Mouse (Mus musculus) testis, adult 2 months (tissue): Measurements from ENCODE around the gene Oas2. TPM values are rescaled to one million over a fixed set of nuclear protein-coding genes. Genes with fewer than 3 reads are reported as not detected.

ENCODE experiments used
- H3K27ac ChIP-seq: fragments of 200-500 bp; 2 replicates; pipeline ENCODE4 v1.5.1; 2012; ENCODE audit warnings: low read depth, low read length; ENCODE audit not compliant: control insufficient read depth, insufficient read depth
- H3K27me3 ChIP-seq: fragments of 200-500 bp; 2 replicates; pipeline ENCODE4 v1.6.1; 2012; ENCODE audit warnings: mild to moderate bottlenecking, low read length, moderate library complexity; ENCODE audit not compliant: control insufficient read depth, insufficient read depth
- H3K36me3 ChIP-seq: fragments of 200-500 bp; 2 replicates; pipeline ENCODE4 v1.6.1; 2012; ENCODE audit warnings: mild to moderate bottlenecking, low read length; ENCODE audit not compliant: control insufficient read depth, insufficient read depth
- H3K4me1 ChIP-seq: fragments of 200-500 bp; 2 replicates; pipeline ENCODE4 v1.6.1; 2012; ENCODE audit warnings: low read length; ENCODE audit not compliant: control insufficient read depth, insufficient read depth
- H3K4me3 ChIP-seq: fragments of 200-500 bp; 2 replicates; pipeline ENCODE4 v1.5.1; 2012; ENCODE audit warnings: low read depth, mild to moderate bottlenecking, low read length, moderate library complexity, mixed read lengths; ENCODE audit not compliant: control insufficient read depth
- CTCF ChIP-seq: fragments of 200-500 bp; IDR thresholded peaks from 2 replicates; pipeline ENCODE4 v1.5.1; 2012; ENCODE audit warnings: low read depth, mild to moderate bottlenecking, inconsistent platforms, low read length, moderate library complexity; ENCODE audit not compliant: control insufficient read depth, insufficient read depth, insufficient replicate concordance
- POLR2A ChIP-seq: fragments of 200-500 bp; IDR thresholded peaks from 2 replicates; pipeline ENCODE4 v1.6.1; 2012; ENCODE audit warnings: low read depth, mild to moderate bottlenecking, inconsistent platforms, low read length, moderate library complexity; ENCODE audit not compliant: control insufficient read depth
- polyA plus RNA-seq: library from polyadenylated mRNA; depleted of rRNA; stranded (reverse); fragments of >200 nt; gene quantifications from 2 replicates; pipeline ENCODE4 v1.2.3, GENCODE M21; 2012

Gene Oas2
- polyA plus RNA-seq, 1 experiment, result 0.36 TPM

DNA sequence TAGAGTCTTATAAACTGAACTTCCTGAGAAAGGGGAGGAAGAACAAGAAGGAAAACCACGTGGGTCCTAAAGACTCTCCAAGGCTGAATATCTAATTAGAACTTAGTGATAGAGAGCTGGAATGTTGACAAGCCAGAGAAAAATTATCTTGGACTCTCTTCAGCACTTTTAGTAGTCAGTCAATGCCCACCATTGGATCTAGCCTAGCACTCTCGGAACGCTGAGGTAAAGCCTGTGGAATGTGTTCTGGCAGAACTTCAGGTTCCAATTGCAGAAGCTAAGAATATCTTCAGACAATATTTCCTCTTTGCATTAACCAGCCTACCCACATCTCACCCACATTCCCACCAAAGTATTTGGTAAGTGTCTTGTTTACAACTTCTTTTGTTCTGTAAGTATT is 30.3 kb upstream of the Oas2 start:
- no peaks in the 10 kb centered on the region for H3K36me3 ChIP-seq
- H3K27ac ChIP-seq, result no peak overlapping the region
- no peak overlapping the region for H3K4me3 ChIP-seq
- no peak for TF ChIP-seq POLR2A
- no peak for TF ChIP-seq CTCF
- H3K27me3 ChIP-seq, result no peaks in the 10 kb centered on the region
- 0 out of 2 replicates have a peak, but pooled peaks cover 2% of the 10 kb centered on the region for H3K4me1 ChIP-seq

DNA sequence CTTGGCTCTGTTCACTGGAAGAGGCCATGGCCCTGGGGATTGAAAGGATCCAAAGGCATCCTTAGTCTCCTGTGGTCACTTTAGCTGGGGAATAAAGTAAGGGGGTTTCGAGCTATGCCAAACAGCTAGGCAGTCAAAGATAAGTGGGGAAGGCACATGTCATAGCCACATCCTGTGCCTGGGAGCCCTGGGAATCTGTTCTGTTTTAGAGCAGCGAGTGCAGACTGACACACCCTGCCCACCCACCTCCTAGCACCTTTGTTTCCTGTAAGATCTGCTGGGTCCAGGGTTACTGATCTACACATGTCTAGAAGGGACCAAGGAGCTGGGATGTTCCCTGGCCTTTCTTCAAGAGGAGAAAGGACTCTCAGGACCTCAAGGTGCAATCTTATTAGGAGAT is 29.3 kb upstream of the Oas2 start:
- no peak overlapping the region for H3K27ac ChIP-seq
- H3K4me1 ChIP-seq, result 0 out of 2 replicates have a peak, but pooled peaks cover 2% of the 10 kb centered on the region
- no peak overlapping the region for H3K4me3 ChIP-seq
- no peaks in the 10 kb centered on the region for H3K27me3 ChIP-seq
- TF ChIP-seq CTCF (no peak), POLR2A (no peak)
- H3K36me3 ChIP-seq, result no peaks in the 10 kb centered on the region

DNA sequence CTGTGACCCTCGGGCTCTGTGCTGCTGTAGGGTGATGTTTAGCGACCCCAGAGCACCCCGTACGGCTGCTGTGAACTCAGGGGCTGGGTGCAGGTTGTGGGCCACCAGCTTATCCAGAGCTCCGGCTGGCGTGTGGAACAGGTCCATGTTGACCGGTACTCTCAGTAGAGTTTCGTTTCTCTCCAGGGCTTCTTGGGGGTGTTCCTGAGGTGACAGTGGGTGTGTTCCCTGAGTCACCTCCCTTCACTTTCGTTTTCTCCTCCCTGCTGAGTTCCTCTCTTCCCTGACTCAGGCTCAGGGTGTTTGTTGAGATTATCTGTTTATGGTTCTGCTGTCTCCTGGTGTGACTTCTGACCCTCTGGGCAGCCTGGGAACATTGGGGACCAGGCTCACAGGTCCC is 27.8 kb upstream of the Oas2 start, which contains the start of gene Oas3:
Gene Oas3, minus strand, starts transcription at position 184 of the 400 bp plus-strand sequence.
- TF ChIP-seq CTCF, result no peak
- no peak for TF ChIP-seq POLR2A
- H3K27ac ChIP-seq, result no peak within 1 kb of the TSS
- H3K36me3 ChIP-seq, result no peaks in the 10 kb centered on the region
- H3K4me1 ChIP-seq, result 0 out of 2 replicates have a peak, but pooled peaks cover 2% of the 10 kb centered on the region
- no peak within 1 kb of the TSS for H3K4me3 ChIP-seq
- H3K27me3 ChIP-seq, result no peaks in the 10 kb centered on the region

DNA sequence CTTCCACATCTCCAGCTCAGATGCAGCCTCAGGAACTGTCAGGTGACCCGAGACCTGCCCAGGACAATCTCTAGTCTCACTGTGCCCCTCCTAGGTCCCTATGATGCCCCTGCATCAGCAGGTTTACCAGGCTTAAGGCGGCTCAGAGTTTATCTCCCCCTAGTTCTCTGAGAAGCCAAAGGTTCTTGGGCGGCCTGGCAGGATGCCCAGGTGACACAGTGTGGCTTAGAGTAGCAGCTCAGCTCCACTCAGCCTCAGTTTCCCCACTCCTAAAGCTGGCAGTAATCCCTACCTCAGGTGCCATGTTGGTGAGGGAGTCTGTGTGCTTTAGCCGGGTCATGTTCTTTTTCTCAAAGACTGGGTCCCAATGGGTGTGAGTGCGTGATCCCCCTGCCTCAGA is 27.1 kb upstream of the Oas2 start:
- Histone ChIP-seq H3K4me3 (no peak overlapping the region), H3K27ac (no peak overlapping the region), H3K36me3 (no peaks in the 10 kb centered on the region), H3K27me3 (no peaks in the 10 kb centered on the region), H3K4me1 (0 out of 2 replicates have a peak, but pooled peaks cover 2% of the 10 kb centered on the region)
- no peak for TF ChIP-seq POLR2A
- TF ChIP-seq CTCF, result no peak

DNA sequence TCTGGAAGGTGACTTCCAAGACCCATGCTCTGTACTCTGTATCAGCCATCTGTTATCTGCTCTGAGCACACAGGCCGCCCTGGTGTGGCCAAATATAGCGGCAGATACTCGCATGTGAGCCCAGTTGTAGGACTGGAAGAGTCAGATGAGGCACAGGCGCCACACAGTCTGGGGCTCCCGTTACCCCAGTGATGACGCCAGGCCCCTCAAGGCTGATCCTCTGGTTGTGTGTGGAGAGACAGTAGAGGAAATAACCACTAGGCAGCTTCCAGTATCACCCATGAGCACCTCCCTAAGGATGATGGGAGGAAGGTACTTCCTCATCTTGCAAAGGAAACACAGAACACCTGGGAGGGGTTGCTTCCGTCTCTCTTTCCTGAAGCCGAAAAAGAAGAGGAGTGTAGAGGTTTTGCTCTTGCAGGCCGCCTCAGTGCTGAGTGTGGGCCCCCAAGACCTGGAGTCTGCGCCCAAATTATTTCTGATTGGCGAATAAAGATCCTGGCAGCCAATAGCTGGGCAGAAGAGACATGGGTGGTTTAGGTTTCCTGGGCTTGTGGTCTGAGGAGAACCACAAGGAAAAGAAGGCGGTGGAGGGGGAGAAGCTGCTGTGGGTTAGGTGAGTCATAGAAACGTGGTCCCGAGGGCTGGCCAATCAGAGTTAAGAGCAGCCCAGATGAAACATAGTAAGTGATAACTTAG is 25.8 kb upstream of the Oas2 start:
- no peaks in the 10 kb centered on the region for H3K36me3 ChIP-seq
- 0 out of 2 replicates have a peak, but pooled peaks cover 2% of the 10 kb centered on the region for H3K4me1 ChIP-seq
- no peaks in the 10 kb centered on the region for H3K27me3 ChIP-seq
- H3K27ac ChIP-seq, result no peak overlapping the region
- no peak overlapping the region for H3K4me3 ChIP-seq
- TF ChIP-seq POLR2A (no peak), CTCF (no peak)

DNA sequence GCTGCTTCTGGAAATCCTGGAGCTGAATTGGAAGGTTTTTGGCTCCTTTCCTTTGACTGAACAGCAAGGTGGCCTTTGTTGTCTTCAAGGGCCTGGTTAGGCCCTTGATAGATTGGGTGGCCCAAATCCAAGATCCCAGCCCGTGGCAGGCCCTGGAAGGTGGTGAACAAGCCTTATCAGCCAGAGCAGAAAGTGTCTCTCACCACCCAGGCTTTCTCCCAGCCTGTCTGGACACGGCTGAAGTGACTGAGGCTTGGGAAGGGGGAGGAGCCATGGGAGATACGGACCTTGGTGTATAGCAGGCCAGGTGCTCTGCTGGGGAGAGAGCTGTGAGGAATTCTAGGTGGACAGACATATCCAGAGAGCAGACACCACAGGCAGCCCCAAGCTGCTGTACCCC is 19.7 kb upstream of the Oas2 start:
- no peak for TF ChIP-seq CTCF
- no peak for TF ChIP-seq POLR2A

DNA sequence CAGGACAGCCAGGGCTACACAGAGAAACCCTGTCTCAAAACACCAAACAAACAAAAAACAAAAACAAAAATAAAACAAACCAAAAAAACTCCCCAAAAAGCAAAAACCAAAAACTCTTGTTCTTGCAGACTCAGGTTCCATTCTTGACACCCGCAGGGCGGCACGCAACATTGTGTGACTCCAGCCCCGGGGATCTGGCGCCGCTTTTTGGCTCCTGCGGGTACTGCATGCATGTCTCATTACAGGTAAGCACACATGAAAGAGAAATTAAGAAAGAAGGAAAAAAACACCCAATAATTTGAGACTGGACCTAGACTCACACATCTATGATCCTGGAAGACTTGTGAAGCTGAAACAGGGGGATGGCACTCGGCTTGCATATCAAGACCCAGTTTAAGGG is 15.4 kb upstream of the Oas2 start:
- no peaks in the 10 kb centered on the region for H3K36me3 ChIP-seq
- H3K27ac ChIP-seq, result no peak overlapping the region
- peaks cover 6% of the 10 kb centered on the region for H3K4me1 ChIP-seq
- no peaks in the 10 kb centered on the region for H3K27me3 ChIP-seq
- no peak for TF ChIP-seq CTCF
- TF ChIP-seq POLR2A, result no peak
- H3K4me3 ChIP-seq, result no peak overlapping the region

More for the DNA sequence above, 19.7 kb upstream of the Oas2 start:
- Histone ChIP-seq H3K27me3 (no peaks in the 10 kb centered on the region), H3K36me3 (no peaks in the 10 kb centered on the region), H3K27ac (no peak overlapping the region), H3K4me3 (no peak overlapping the region), H3K4me1 (no peaks in the 10 kb centered on the region)
